Mouse (Mus musculus) kidney, embryonic 15.5 days (tissue): ENCODE data around the gene Ovca2. TPM values are rescaled to one million over a fixed set of nuclear protein-coding genes. Genes with fewer than 3 reads are reported as not detected.

Experiments used
- ATAC-seq: fragments of 200-750 bp; cut with Nextera tagmentation; replicated peaks from 2 replicates; pipeline ENCODE4 v1.8.0; 2017; ENCODE audit warnings: moderate TSS enrichment; ENCODE audit not compliant: low FRiP score
- H3K27ac ChIP-seq: fragments of 300-500 bp; sonication (generic); 2 replicates; pipeline ENCODE4 v1.5.1; 2015; ENCODE audit warnings: mild to moderate bottlenecking, inconsistent platforms
- H3K27me3 ChIP-seq: fragments of 300-500 bp; sonication (generic); 2 replicates; pipeline ENCODE4 v1.6.1; 2015; ENCODE audit warnings: inconsistent platforms
- H3K36me3 ChIP-seq: fragments of 300-500 bp; sonication (generic); 2 replicates; pipeline ENCODE4 v1.6.1; 2015; ENCODE audit warnings: inconsistent platforms
- H3K4me1 ChIP-seq: fragments of 300-500 bp; sonication (generic); 2 replicates; pipeline ENCODE4 v1.6.1; 2015; ENCODE audit warnings: inconsistent platforms
- H3K4me2 ChIP-seq: fragments of 300-500 bp; sonication (generic); 2 replicates; pipeline ENCODE4 v1.6.1; 2015; ENCODE audit warnings: moderate library complexity, mild to moderate bottlenecking, inconsistent platforms
- H3K4me3 ChIP-seq: fragments of 300-500 bp; sonication (generic); replicated peaks from 2 replicates; pipeline ENCODE4 v1.5.1; 2015; ENCODE audit warnings: mild to moderate bottlenecking, inconsistent platforms
- H3K9ac ChIP-seq: fragments of 300-500 bp; sonication (generic); 2 replicates; pipeline ENCODE4 v1.6.1; 2015; ENCODE audit warnings: mild to moderate bottlenecking, inconsistent platforms
- H3K9me3 ChIP-seq: fragments of 300-500 bp; sonication (generic); replicated peaks from 2 replicates; pipeline ENCODE4 v1.6.1; 2016; ENCODE audit warnings: inconsistent platforms
- WGBS: fragments of 180-500 bp; shearing (Covaris S2); methylation state at CpG from one replicate; pipeline ENCODE4 v1.1.7; 2015; ENCODE audit warnings: mixed read lengths; 5-methylcytosine and 5-hydroxymethylcytosine counted together
- polyA plus RNA-seq: library from polyadenylated mRNA; unstranded; fragments of >200 nt; fragmentation: Nextera tagmentation; extraction: Ambion mirVana; gene quantifications from 2 replicates; pipeline ENCODE4 v1.2.1, GENCODE M21; 2015

Gene Ovca2
- polyA plus RNA-seq, 1 experiment from 2014 or later, result 25.3 TPM

- no peak overlapping the region for H3K27ac ChIP-seq
- H3K4me1 ChIP-seq, result peaks cover 55% of the 10 kb centered on the region
- H3K36me3 ChIP-seq, result no peaks in the 10 kb centered on the region
- H3K4me2 ChIP-seq, result peak overlapping the region; percentile 89
- peaks cover 74% of the 10 kb centered on the region for H3K27me3 ChIP-seq
- H3K9ac ChIP-seq, result peak overlapping the region; percentile 42
- no peak for ATAC-seq
- no peaks in the 10 kb centered on the region for H3K9me3 ChIP-seq
- H3K4me3 ChIP-seq, result peak overlapping the region; percentile 60
- WGBS, result under 1% methylated on average over 52 of the region's 52 CpGs
Observed at GRCm38 (mm10) chr11:75194121-75194849, 15.7 kb upstream of the Ovca2 start.

DNA sequence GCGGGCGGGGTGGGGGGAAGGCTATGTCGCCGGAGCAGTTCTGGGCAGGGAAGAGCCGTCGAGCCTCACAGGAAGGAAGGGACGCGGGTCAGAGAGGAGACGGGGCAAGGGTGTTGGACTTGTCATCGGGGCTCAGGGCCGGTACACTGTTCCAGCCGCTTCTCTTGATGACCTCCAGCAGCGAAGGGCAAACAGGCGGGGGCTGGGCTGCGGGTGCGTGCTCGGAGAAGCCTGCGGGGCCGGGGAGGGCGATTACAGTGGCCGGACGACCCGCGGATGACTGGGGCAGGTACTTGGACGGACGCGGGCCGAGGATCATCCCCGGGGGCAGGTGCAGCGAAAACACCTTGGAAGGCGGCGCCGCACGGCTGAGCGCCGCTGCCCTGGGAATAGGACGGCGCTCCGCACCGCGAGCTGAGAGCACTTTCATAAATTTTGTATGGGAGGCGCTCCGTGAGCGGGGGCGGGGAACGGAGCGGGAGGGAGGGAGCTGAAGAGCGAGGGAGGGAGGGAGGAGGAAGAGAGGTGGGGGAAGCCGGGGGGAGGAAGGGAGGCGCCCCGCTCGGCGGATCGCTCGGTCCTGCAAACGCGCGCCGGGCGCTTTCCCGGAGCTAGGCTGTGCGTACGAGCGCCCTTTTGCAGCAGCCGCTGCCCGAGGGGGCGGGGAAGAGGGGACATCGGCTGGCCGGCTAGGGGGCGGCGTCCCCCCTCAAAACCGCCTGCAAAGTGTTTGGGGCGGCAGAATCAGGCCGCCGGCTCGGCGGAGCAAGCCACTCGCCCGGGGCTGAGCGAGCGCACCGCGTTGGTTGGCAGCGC, 14.8 kb upstream of the Ovca2 start, which contains the start of gene Rtn4rl1:
Gene Rtn4rl1 (plus strand): TSS at position 528 of the 816 bp plus-strand sequence.
- Histone ChIP-seq H3K4me3 (peak within 1 kb of the TSS; percentile 60), H3K27ac (no peak within 1 kb of the TSS), H3K4me1 (peaks cover 62% of the 10 kb centered on the region), H3K27me3 (peaks cover 68% of the 10 kb centered on the region), H3K4me2 (peak within 1 kb of the TSS; percentile 89), H3K9me3 (no peaks in the 10 kb centered on the region), H3K9ac (peak within 1 kb of the TSS; percentile 42), H3K36me3 (no peaks in the 10 kb centered on the region)
- peak; percentile 10; the same call in 1 of the 2 replicates for ATAC-seq
- WGBS, result under 1% methylated on average over 83 of the region's 84 CpGs

DNA sequence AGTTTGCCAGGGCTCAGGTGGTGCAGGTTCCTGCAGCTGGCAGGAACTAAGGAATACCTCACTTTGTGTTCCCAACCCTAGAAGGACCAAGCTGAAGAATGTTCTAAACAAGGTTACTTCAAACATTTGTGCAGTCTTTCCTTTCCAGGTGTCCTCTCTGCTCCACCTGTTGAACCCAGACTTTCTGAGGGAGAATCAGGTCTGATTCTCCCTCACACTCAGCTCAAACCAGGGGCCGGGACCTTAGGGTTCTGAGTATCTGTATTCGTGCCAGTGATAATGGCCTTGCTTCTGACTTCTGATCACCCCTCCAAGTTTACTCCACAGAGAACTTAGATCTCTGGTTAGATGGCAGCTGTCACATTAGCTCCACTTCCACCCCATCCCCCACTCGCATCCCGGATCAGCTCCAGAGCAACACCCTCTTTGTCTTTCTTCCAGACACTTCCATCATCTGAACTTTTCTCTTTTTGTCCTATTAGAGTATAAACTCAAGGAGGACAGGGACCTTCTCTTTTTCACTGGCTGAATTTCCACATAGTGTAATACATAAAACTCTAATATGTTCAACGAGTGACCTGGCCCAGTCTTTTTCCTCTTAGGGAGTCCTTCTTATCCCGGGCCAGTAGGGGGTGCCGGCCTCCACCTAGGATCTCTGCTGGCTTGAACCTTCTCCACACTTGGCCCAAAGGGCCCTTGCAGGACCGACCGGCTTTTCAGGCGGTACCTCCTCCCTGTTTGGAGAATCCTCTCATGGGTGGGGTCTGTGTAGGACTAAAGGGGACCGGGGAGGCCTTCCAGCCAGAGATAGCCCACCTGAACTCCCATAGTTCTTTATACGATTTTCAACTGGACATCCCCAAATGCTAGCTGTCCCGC, 13.9 kb upstream of the Ovca2 start:
- Histone ChIP-seq H3K4me1 (peaks cover 63% of the 10 kb centered on the region), H3K27me3 (peaks cover 61% of the 10 kb centered on the region), H3K27ac (no peak overlapping the region), H3K9me3 (no peaks in the 10 kb centered on the region), H3K9ac (no peak overlapping the region; the same call in 1 of the 2 replicates), H3K4me2 (peak overlapping the region; percentile 89), H3K36me3 (no peaks in the 10 kb centered on the region), H3K4me3 (peak overlapping the region; percentile 60)
- WGBS, result 24% methylated on average over 13 of the region's 13 CpGs
- ATAC-seq, result peak; percentile 40; the same call in 1 of the 2 replicates

- peaks cover 63% of the 10 kb centered on the region for H3K4me1 ChIP-seq
- ATAC-seq, result no peak
- WGBS, result 67% methylated on average over 6 of the region's 6 CpGs
Observed at GRCm38 (mm10) chr11:75191841-75192240, 13.2 kb upstream of the Ovca2 start.

GRCm38 (mm10) chr11:75190905-75191441, 12.3 kb upstream of the Ovca2 start, which contains the start of gene Dph1:
TSS of gene Dph1 (minus strand) at chr11:75191241.
- peak within 1 kb of the TSS; percentile 55 for H3K27ac ChIP-seq
- 56% methylated on average over 5 of the region's 5 CpGs for WGBS

More at GRCm38 (mm10) chr11:75191841-75192240, 13.2 kb upstream of the Ovca2 start:
- Histone ChIP-seq H3K27ac (no peak overlapping the region), H3K36me3 (no peaks in the 10 kb centered on the region), H3K9me3 (no peaks in the 10 kb centered on the region), H3K4me2 (no peak overlapping the region), H3K9ac (no peak overlapping the region), H3K27me3 (peaks cover 55% of the 10 kb centered on the region), H3K4me3 (no peak overlapping the region)

DNA sequence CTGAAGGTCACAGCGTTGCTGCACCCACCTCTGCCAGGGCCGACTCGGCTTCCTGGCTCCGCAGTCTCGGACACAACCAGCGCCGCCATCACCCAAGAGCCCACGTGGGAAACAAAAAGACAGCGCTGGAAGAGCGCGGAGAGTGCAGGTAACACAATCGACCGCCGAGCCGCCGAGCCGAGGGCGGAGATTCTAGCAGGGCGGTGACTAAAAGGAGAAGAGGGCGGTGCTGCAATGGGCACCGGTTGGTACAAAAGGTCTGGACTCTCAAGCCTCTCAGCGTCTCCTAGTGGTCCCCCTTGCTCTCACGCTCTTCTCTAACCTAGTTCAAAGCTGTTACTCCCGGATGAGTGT, 11.7 kb upstream of the Ovca2 start:
- under 1% methylated on average over 24 of the region's 24 CpGs for WGBS
- peak overlapping the region; percentile 55 for H3K27ac ChIP-seq

More at GRCm38 (mm10) chr11:75190905-75191441, 12.3 kb upstream of the Ovca2 start, which contains the start of gene Dph1:
- H3K4me2 ChIP-seq, result peak within 1 kb of the TSS; percentile 86
- H3K27me3 ChIP-seq, result peaks cover 46% of the 10 kb centered on the region
- no peaks in the 10 kb centered on the region for H3K9me3 ChIP-seq
- no peaks in the 10 kb centered on the region for H3K36me3 ChIP-seq
- peaks cover 56% of the 10 kb centered on the region for H3K4me1 ChIP-seq
- peak within 1 kb of the TSS; percentile 64 for H3K9ac ChIP-seq
- ATAC-seq, result no peak
- H3K4me3 ChIP-seq, result peak within 1 kb of the TSS; percentile 93

DNA sequence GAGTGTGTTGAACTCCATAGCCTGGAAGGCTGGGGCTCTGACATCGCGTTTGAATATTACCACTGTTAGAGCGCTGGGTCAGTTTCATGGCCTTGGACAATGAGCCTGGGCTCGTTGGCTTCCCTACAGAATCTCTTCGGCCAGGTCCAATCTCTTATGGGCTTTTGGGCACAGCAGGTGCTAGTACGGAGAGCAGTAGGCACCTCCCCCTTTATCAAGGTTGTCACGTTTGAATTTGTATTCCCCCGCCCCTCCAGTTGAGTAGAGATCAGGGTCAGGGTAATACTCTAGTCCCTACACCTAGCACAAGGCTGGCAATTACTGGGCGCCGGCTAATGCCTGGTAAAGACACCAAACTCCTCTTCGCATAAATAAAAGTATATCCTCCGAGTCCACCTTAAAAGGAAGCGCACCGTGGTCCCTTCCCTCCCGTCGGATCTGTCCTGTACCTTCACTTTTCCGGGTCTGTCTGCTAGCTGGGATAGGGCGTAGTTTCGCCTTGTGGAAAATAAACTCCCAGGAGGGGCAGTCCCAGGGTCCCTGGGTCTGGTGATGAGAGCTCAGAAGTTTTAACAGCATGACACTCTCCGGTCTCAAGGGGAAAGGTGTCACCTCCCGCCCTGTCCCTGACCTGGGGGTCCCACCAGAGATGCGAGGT, 11.2 kb upstream of the Ovca2 start:
- peaks cover under 1% of the 10 kb centered on the region; the same call in 1 of the 2 replicates for H3K36me3 ChIP-seq
- peak overlapping the region; percentile 64 for H3K9ac ChIP-seq
- peak overlapping the region; percentile 86 for H3K4me2 ChIP-seq
- H3K4me3 ChIP-seq, result peak overlapping the region; percentile 93
- H3K27ac ChIP-seq, result peak overlapping the region; percentile 55
- under 1% methylated on average over 22 of the region's 22 CpGs for WGBS
- peaks cover 35% of the 10 kb centered on the region for H3K27me3 ChIP-seq
- no peaks in the 10 kb centered on the region for H3K9me3 ChIP-seq
- H3K4me1 ChIP-seq, result peaks cover 51% of the 10 kb centered on the region
- ATAC-seq, result no peak

More for the DNA sequence above, 11.7 kb upstream of the Ovca2 start:
- Histone ChIP-seq H3K36me3 (no peaks in the 10 kb centered on the region), H3K9me3 (no peaks in the 10 kb centered on the region), H3K4me3 (peak overlapping the region; percentile 93), H3K4me1 (peaks cover 51% of the 10 kb centered on the region), H3K27me3 (peaks cover 40% of the 10 kb centered on the region), H3K9ac (peak overlapping the region; percentile 64), H3K4me2 (peak overlapping the region; percentile 86)
- ATAC-seq, result peak; percentile 75

GRCm38 (mm10) chr11:75184986-75185385, 6.4 kb upstream of the Ovca2 start:
- no peak overlapping the region for H3K27ac ChIP-seq
- no peak; the same call in 1 of the 2 replicates for ATAC-seq
- H3K9ac ChIP-seq, result no peak overlapping the region
- H3K4me1 ChIP-seq, result peaks cover 24% of the 10 kb centered on the region
- H3K9me3 ChIP-seq, result no peaks in the 10 kb centered on the region
- no peaks in the 10 kb centered on the region for H3K27me3 ChIP-seq
- peaks cover 49% of the 10 kb centered on the region for H3K36me3 ChIP-seq
- H3K4me2 ChIP-seq, result no peak overlapping the region
- WGBS, result 68% methylated on average over 2 of the region's 2 CpGs
- no peak overlapping the region for H3K4me3 ChIP-seq

DNA sequence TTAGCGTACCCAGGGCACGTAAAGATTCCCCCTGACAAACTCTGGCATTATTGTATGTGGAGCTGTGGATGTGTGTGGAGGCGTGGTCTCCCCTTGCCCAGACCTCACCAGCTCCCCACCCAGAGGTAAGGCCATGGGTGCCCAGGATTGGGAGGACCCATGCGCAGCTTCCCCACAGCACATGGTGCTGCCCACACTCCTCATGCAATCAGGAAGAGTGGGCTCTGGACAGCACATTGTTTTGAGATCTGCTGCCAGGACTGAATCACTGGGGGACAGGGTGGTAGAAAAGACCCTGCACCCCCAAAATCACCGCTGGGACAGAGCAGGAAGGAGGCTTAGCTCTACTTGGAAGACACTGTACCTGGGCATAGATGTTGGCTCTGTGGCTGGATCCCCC, 5.9 kb upstream of the Ovca2 start:
- Histone ChIP-seq H3K4me3 (no peak overlapping the region), H3K27ac (no peak overlapping the region), H3K27me3 (no peaks in the 10 kb centered on the region), H3K4me2 (no peak overlapping the region), H3K4me1 (peaks cover 22% of the 10 kb centered on the region), H3K36me3 (peaks cover 53% of the 10 kb centered on the region), H3K9me3 (no peaks in the 10 kb centered on the region), H3K9ac (no peak overlapping the region)
- no peak for ATAC-seq
- WGBS, result 91% methylated on average over 5 of the region's 5 CpGs

- Histone ChIP-seq H3K27me3 (no peaks in the 10 kb centered on the region), H3K4me2 (no peak overlapping the region), H3K36me3 (peaks cover 54% of the 10 kb centered on the region), H3K4me3 (no peak overlapping the region), H3K4me1 (peaks cover 22% of the 10 kb centered on the region), H3K27ac (no peak overlapping the region), H3K9ac (no peak overlapping the region), H3K9me3 (no peaks in the 10 kb centered on the region)
- no peak for ATAC-seq
- WGBS, result 74% methylated on average over 2 of the region's 2 CpGs
Observed at GRCm38 (mm10) chr11:75183917-75184570, 5.4 kb upstream of the Ovca2 start.
